Comparison of ENCODE assay signal across 28 mouse cellular contexts in genomic region chr3:147878690-147879089, GRCm38 (mm10).
A peak's percentile ranks its signal among the peaks of the same experiment; 100 is the strongest.
DNase-seq lines count a peak whose midpoint lies in the region; ATAC-seq and TF ChIP-seq lines count a peak whose summit lies in the region.
"Had no signal": no experiment of that assay in that cellular context is flagged by ENCODE, and none has a peak within 500 bp of the region (broad histone marks: within the 10 kb centered on the region; RNA-seq: fewer than 3 reads in every experiment).

No protein-coding gene starts in this region.

- H3K27me3 ChIP-seq in hindbrain, postnatal 0 days (ENCODE audit: insufficient read depth, low read length): no peaks in the 10 kb centered on the region
- no peaks in the 10 kb centered on the region for H3K27me3 ChIP-seq in hindbrain, embryonic 16.5 days (replicated peaks; ENCODE audit: control insufficient read depth, insufficient read depth, low read length)
- H3K27me3 ChIP-seq: CH12.LX; embryonic facial prominence, embryonic 13.5 days; lung, embryonic 15.5 days; midbrain, embryonic 12.5 days had no signal

- H3K9me3 ChIP-seq in hindbrain, postnatal 0 days (ENCODE audit: low read length): no peaks in the 10 kb centered on the region
- no peaks in the 10 kb centered on the region for H3K9me3 ChIP-seq in hindbrain, embryonic 16.5 days (ENCODE audit: control insufficient read depth, low read length)
- H3K9me3 ChIP-seq: embryonic facial prominence, embryonic 13.5 days; lung, embryonic 15.5 days; midbrain, embryonic 12.5 days had no signal

- DNase-seq in embryo, embryonic 10.5 days (ENCODE audit: low spot score): peak; percentile 18
- DNase-seq in embryo, embryonic 10 days (ENCODE audit: low spot score): no peak
- peak; percentile 12 for DNase-seq in hindbrain, postnatal 0 days (ENCODE audit: low spot score)
- DNase-seq in lung, postnatal 25 days (ENCODE audit: low spot score): peak; percentile 32
- no peak for DNase-seq in lung, postnatal 4 days
- peak; percentile 1 for DNase-seq in skeletal muscle tissue, adult 2 months (ENCODE audit: low read depth, low spot score)
- DNase-seq in urinary bladder, adult 2 months (ENCODE audit: low spot score): no peak
- DNase-seq: adrenal gland, postnatal 10 days; cerebellum, adult 8-10 months; cerebellum, postnatal 25 days; embryo, embryonic 11 days; gastrocnemius, adult 2 months; kidney, adult 2 months; kidney, postnatal 4 days; liver; right cerebral cortex, adult 18-20 months; thymus, adult 18-20 months; thymus, postnatal 25 days had no signal

- H3K4me1 ChIP-seq in hindbrain, postnatal 0 days (ENCODE audit: insufficient read depth, low read length): no peaks in the 10 kb centered on the region; the same call in 1 of the 2 replicates
- no peaks in the 10 kb centered on the region for H3K4me1 ChIP-seq in hindbrain, embryonic 16.5 days (ENCODE audit: control insufficient read depth, insufficient read depth, low read depth, low read length)
- H3K4me1 ChIP-seq: lung, embryonic 15.5 days had no signal

- H3K4me2 ChIP-seq in hindbrain, postnatal 0 days (ENCODE audit: low read depth, low read length): no peak overlapping the region
- H3K4me2 ChIP-seq in hindbrain, embryonic 16.5 days (ENCODE audit: low read length): no peak overlapping the region
- H3K4me2 ChIP-seq: embryonic facial prominence, embryonic 13.5 days; hindbrain, embryonic 14.5 days; lung, embryonic 15.5 days; midbrain, embryonic 12.5 days had no signal

- no peak overlapping the region for H3K27ac ChIP-seq in hindbrain, postnatal 0 days
- no peak overlapping the region for H3K27ac ChIP-seq in hindbrain, embryonic 16.5 days (ENCODE audit: low read depth, low read length)
- H3K27ac ChIP-seq: embryonic facial prominence, embryonic 13.5 days; gastrocnemius, adult 2 months; hindbrain, embryonic 14.5 days; liver, embryonic 14.5 days; lung, embryonic 15.5 days; midbrain, embryonic 12.5 days; stomach, postnatal 0 days had no signal

- no peaks in the 10 kb centered on the region for H3K36me3 ChIP-seq in hindbrain, postnatal 0 days (ENCODE audit: insufficient read depth, low read length)
- no peaks in the 10 kb centered on the region for H3K36me3 ChIP-seq in hindbrain, embryonic 16.5 days (ENCODE audit: control insufficient read depth, insufficient read depth, low read length)
- H3K36me3 ChIP-seq: embryonic facial prominence, embryonic 13.5 days; lung, embryonic 15.5 days; midbrain, embryonic 12.5 days had no signal

- 59% methylated on average over 3 of the region's 3 CpGs for WGBS in hindbrain, postnatal 0 days
- 51% methylated on average over 3 of the region's 3 CpGs for WGBS in hindbrain, embryonic 16.5 days

- no peak for TF ChIP-seq CTCF in hindbrain, postnatal 0 days (IDR thresholded peaks at IDR 0.05; ENCODE audit: low read depth)

- no peak overlapping the region for H3K9ac ChIP-seq in hindbrain, postnatal 0 days (replicated peaks; ENCODE audit: low read length)
- no peak overlapping the region for H3K9ac ChIP-seq in hindbrain, embryonic 16.5 days (ENCODE audit: low read depth, low read length)
- H3K9ac ChIP-seq: embryonic facial prominence, embryonic 13.5 days; hindbrain, embryonic 14.5 days; liver, embryonic 14.5 days; lung, embryonic 15.5 days; midbrain, embryonic 12.5 days had no signal

- no peak for ATAC-seq in hindbrain, postnatal 0 days
- ATAC-seq in hindbrain, embryonic 16.5 days: no peak
- ATAC-seq: forebrain, embryonic 16.5 days had no signal

- H3K4me3 ChIP-seq in hindbrain, postnatal 0 days (ENCODE audit: low read length): no peak overlapping the region
- H3K4me3 ChIP-seq in hindbrain, embryonic 16.5 days (ENCODE audit: low read length): no peak overlapping the region
- H3K4me3 ChIP-seq: embryonic facial prominence, embryonic 13.5 days; erythroblast, embryonic 14.5 days; gastrocnemius, adult 2 months; lung, embryonic 15.5 days; midbrain, embryonic 12.5 days had no signal

Comparison
In these comparisons a context has a peak if more than half of its experiments do, and no peak if none do; other contexts are left out.
1. DNase-seq: peak in embryo, embryonic 10.5 days (single experiment), hindbrain, postnatal 0 days (single experiment), lung, postnatal 25 days (single experiment) and skeletal muscle tissue, adult 2 months (single experiment); none in embryo, embryonic 10 days (single experiment), lung, postnatal 4 days (0 of 2) and urinary bladder, adult 2 months (single experiment).